Mouse (Mus musculus): ENCODE measurements around the gene Ehbp1l1. TPM values are rescaled to one million over a fixed set of nuclear protein-coding genes. Genes with fewer than 3 reads are reported as not detected.

Ehbp1l1 gene
- total RNA-seq, 2 experiments from 2014 or later: 218 to 220 TPM

DNA sequence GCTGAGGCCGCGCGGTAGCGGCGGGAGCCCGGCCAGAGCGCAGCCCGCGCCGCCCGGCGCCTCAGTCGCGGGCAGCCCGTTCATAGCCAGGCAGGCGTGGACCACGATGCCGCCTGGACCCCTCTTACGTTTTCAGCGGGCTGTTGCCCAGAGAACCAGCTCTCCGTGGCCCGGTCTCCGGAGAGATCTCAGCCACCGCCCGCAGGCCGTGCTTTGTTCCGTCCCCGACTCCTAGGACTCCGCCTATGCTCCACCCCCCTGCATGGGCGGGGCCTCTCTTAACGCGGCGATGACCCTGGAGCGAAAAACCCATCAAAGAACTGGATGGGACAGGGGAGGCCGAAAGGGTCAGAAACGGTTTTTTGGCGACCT, 3.3 kb upstream of the Ehbp1l1 start, which contains the start of gene Fam89b:
Gene Fam89b, minus strand, starts transcription at position 210 of the 372 bp plus-strand sequence.
- peak; percentile 95 for DNase-seq
- TF ChIP-seq CTCF (IDR thresholded peaks at IDR 0.05): no peak
- intact Hi-C loops (cut with DNase I): no loop called here
- Histone ChIP-seq H3K27ac (peak within 1 kb of the TSS; percentile 95), H3K4me3 (peak within 1 kb of the TSS; percentile 82)

DNA sequence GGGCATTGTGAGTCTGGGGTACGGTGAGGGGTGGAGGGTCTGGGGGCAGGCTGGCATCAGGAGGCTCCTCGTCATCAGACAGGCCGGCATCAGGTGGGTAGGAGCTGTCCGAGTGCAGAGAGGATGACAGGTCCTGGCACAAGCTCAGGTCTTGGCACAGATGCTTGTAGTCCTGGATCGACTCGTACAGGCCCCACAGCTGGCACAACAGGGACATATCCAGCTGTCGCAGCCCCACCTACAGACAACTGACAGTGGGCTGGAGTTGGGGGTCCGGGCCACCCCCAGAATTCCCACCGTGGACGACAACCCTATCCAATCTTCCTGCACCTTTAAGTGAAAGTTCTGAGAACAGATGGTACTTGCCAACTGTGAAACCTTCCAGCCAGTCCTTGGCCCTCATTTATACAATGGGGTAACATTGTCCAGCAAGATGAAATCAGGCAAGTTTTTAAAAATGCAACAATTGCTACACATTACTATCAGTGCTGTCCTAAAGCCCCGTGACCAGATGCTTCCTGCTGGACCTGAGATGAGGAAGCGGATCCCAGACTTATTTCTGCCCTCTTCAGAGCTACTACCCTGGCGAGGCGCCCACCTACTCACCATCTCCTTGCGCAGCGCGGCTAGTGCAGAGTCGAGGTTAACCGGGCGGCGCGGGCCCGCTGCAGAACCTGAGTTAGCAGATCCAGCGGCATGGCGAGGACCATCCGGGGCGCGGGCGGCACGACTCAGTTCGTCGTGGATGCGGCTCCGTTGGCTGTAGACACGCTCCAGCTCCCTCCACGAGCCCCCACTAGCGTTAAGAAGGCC, 2.7 kb upstream of the Ehbp1l1 start:
- intact Hi-C loops (cut with DNase I): no loop called here
- DNase-seq: peak; percentile 80
- Histone ChIP-seq H3K4me3 (peak overlapping the region; percentile 80), H3K27ac (peak overlapping the region; percentile 95)
- TF ChIP-seq CTCF (IDR thresholded peaks at IDR 0.05): no peak

DNA sequence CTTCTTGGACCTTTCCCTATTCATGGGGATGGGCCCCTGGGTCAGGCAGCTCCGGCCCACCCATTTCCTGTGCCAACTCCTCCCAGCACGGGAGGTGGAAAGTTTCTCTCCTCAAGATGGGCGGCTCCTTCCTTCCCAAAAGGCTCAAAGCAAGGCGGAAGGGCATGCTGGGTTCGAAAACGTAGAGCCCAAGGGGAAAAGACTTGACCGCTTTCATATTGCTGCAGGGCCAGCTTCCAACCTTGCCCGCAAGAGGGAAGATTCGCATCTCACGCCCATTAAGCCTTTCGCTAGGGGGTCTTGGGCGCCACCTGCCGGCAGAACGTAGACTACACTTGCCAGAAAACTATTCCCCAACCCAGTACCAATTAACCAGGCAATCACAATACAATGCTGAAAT, 1.6 kb upstream of the Ehbp1l1 start:
- TF ChIP-seq CTCF (IDR thresholded peaks at IDR 0.05): peak; percentile 99
- Histone ChIP-seq H3K27ac (peak overlapping the region; percentile 95), H3K4me3 (peak overlapping the region; percentile 80)
- intact Hi-C loops (cut with DNase I): loop anchor here (1.0 to 2.0 kb wide), 2 partner anchors 16 to 37 kb away; no protein-coding TSS in a partner anchor
- DNase-seq: peak; percentile 93

DNA sequence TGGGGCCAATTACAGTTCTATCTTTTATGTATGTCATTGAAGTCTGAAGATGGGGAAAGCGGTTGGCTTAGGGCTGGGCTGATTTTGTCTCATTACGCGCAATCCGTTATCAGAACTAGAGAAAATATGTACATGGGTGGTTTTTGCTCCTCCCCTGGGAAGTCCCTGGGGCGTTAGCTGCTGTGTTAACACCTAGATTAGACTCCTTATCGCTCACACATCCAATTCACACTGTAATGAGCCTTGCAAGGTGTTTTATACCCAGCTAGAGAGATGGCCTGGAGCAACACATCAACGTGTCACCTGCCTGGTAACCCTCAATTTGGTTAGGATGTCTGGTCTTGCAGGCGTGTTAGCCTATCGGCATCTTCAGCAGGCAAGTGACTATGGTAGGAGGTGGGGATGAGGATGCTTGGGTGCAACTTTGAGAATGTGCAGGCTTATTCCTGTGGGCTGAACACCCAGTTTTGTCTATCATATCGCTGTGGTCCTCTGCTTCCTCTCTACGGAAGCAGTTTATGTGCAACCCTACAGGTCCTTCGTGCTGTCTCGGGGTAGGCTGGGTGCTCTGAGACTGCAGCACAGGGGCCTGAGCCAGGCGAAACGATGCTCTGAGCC, 953 bp upstream of the Ehbp1l1 start:
- intact Hi-C loops (cut with DNase I): loop anchor here (1.0 to 2.0 kb wide), 2 partner anchors 16 to 36 kb away; no protein-coding TSS in a partner anchor
- DNase-seq: no peak
- H3K27ac ChIP-seq: peak overlapping the region; percentile 95
- peak overlapping the region; percentile 80 for H3K4me3 ChIP-seq
- no peak for TF ChIP-seq CTCF (IDR thresholded peaks at IDR 0.05)

DNA sequence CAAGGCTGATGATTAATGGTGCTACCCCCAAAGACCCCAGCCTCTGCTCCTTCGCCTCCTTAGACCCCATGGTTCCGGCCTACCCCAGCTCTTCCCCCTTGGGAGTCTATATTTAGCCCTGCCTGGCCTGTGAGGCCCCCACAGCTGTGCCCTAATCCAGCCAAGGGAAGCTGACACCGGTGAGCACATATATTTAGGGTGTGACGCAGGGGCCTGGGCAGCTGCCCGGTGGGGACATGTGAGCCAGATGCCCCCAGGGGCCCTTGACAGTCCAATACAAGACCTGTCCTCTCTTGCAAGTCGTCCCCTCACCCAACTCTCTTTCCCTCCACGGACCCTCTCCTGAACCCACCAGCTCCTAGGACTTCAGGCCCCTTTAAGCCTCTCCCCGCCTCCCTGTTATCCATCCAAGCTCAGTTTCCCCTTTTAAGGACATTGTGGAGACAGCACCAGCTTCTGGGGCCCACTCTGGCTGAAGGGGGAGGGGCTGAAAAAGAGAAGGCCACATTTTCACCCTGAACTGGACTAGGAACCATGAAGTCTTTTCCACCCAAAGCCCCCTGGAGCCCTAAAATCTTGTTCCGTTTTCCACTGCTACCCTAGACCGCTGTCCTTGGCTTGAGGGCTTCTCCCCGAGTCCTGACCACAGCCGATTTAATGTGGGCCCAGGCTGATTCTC, 949 bp downstream of the Ehbp1l1 start:
- TF ChIP-seq CTCF (IDR thresholded peaks at IDR 0.05): no peak
- DNase-seq: peak; percentile 95
- peak overlapping the region; percentile 95 for H3K27ac ChIP-seq
- H3K4me3 ChIP-seq: peak overlapping the region; percentile 80
- intact Hi-C loops (cut with DNase I): no loop called here

DNA sequence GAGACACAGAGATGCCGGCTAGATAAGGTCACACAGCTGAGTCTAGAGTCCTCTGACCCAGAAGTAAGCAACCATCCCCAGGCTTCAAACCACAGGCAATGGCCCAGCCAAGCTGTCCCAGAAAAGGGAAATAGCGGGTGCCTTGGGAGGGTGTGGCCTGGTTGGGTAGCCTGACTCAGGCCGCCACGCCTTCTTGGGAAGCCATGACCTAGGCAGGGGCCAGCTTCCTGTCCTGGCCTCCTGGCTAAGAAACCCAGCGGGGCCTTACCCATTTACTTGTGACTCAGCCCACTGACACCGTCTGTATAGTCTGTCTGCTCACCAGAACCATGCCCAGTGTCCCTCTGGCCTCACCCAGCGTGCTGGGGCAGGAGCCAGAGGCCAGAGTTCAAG, 1.6 kb downstream of the Ehbp1l1 start:
- intact Hi-C loops (cut with DNase I): loop anchor here (1.0 kb wide), 1 partner anchor 11 kb away; no protein-coding TSS in a partner anchor
- H3K27ac ChIP-seq: peak overlapping the region; percentile 95
- no peak for TF ChIP-seq CTCF (IDR thresholded peaks at IDR 0.05)
- H3K4me3 ChIP-seq: peak overlapping the region; percentile 80
- peak; percentile 95 for DNase-seq

DNA sequence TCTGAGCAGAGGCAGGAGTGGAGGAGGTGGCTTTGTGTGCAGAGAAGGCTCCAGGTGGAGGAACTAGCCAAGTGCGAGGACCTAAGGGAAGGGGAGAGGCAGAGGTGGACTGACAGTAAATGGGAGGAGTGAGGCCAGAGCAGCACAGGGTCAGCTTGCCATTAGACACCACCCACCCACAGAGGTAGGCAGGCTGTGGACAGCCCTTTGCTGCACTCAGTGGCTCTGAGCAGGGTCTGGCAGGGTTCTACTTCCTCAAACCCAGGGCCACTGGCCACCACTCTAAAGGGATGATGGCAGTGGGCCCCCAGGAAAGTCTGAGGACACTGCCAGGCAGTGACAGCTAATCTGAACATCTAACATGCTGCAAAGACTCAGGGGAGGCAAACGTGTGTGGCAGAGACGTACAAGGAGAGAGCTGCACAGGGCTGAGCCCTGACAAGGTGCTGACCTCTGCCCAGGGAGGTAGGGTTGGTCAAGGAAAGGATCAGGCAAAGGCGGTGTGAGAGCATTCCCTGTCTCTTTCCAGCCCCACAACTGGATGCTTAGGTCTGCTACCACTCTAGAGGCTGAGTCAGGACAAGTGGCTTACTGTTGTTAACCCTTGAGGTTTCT, 2.1 kb downstream of the Ehbp1l1 start:
- H3K27ac ChIP-seq: peak overlapping the region; percentile 95

DNA sequence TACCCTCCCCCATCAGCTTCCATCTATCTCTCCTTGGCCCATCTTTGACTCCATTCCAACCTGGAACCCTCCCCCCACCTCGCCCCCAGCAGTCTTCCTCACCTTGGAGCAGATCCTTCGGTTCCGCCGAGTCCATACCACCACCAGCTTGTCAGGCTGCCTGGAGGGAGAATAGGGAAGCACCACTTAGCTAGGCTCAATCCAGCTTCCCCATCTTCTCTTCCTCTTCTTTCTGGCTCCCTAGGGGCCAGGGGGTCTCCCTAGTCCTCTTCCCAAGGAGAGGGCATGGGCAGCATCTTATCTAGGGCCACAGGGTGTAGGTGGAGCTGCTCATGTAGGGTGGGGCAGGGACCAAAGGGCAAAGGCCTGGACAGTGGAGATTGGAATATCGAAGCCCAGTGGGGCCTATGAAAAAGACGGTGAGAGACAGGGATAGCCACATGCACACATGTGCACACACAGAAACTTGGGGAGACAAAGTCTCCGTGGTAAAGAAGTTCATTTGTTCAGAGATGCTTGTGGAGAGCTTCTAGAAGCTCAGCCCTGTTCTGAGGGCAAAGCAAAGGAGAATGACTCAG, 3.2 kb downstream of the Ehbp1l1 start:
- H3K27ac ChIP-seq: peak overlapping the region; percentile 95
- no peak for DNase-seq
- peak overlapping the region; percentile 80 for H3K4me3 ChIP-seq
- intact Hi-C loops (cut with DNase I): no loop called here
- TF ChIP-seq CTCF (IDR thresholded peaks at IDR 0.05): no peak

More for the DNA sequence above, 2.1 kb downstream of the Ehbp1l1 start:
- H3K4me3 ChIP-seq: peak overlapping the region; percentile 80
- intact Hi-C loops (cut with DNase I): loop anchor here (1.0 kb wide), 1 partner anchor 11 kb away; no protein-coding TSS in a partner anchor
- TF ChIP-seq CTCF (IDR thresholded peaks at IDR 0.05): no peak
- no peak for DNase-seq

- intact Hi-C loops (cut with DNase I): no loop called here
- Histone ChIP-seq H3K4me3 (no peak overlapping the region), H3K27ac (no peak overlapping the region)
- TF ChIP-seq CTCF (IDR thresholded peaks at IDR 0.05): no peak
- DNase-seq: no peak
These were observed 4.9 kb downstream of the Ehbp1l1 start for GRCm38 (mm10) chr19:5721233-5721632.

- DNase-seq: no peak
- Histone ChIP-seq H3K27ac (peak overlapping the region; percentile 84), H3K4me3 (no peak overlapping the region)
- no peak for TF ChIP-seq CTCF (IDR thresholded peaks at IDR 0.05)
- intact Hi-C loops (cut with DNase I): no loop called here
These were observed 9.2 kb downstream of the Ehbp1l1 start for GRCm38 (mm10) chr19:5716955-5717354.

DNA sequence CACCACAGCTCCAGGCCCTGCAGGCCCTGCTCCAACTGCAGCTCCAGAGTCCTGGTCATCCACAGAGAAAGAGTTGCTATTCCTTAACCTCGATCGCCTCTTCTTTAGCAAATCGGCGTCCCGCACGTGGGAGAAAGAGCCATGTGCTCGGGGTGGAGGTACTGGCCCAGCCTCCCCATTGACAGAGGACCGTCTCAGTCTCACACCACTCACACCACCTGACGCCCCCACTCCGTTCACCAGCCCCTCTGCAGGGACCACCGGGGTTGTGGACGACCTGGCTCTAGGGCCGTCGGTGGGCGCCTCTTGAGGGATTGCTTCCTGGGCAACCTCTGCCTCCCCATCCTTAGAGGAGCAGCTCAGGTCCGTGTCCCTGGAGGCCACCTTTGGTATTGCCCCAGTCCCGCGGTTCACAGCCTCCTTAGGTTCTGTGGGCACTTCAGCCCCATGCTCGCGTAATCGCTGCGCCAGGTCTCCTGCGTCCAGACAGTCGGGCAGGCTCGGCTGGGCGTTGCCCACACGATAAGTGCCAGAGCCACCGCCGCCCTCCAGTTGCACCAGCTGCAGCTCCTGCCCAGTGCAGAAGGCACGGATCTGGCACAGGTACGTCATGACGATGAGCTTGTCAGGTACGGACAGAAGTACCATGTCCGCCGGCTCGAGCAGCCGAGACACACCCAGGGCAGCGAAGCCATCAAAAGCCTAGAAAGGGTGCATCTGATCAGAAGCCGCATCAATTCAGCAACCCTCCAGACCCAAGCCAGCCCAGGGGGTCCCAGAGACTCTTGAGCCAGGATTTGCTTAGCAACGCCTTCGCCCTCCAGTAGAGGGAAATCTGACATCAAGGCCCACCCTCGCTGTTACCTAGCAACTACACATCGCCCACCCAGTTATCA, 10.1 kb downstream of the Ehbp1l1 start:
- intact Hi-C loops (cut with DNase I): no loop called here
- DNase-seq: peak; percentile 54
- peak; percentile 37 for TF ChIP-seq CTCF (IDR thresholded peaks at IDR 0.05)
- peak overlapping the region; percentile 84 for H3K27ac ChIP-seq
- peak overlapping the region; percentile 15 for H3K4me3 ChIP-seq

Data from gastrocnemius, adult 2 months (tissue).